Mouse (Mus musculus): ENCODE results near the gene Ddx39b.

The Ddx39b gene

GRCm38 (mm10) chr17:35245731-35246623 is 4.4 kb downstream of the Ddx39b start:
- DNase-seq: no peak

DNA sequence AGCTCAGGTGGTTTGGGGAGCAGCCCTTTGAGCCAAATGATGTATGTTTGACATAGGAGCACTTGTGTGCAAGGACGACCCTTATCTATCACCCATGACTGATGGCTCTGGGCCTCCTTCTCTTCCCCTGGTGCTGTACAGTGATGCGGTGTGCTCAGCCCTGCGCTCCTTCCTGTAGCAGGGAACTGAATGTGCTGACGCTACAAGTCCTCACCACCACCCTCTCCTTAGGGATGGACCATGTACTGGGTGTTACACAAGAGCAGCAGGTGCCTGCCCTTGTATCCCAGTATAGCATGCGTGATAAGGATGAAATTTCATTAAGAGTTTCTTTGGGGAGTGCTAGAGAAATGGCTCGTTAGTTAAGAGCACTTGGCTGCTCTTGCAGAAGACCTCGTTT is 5.6 kb downstream of the Ddx39b start:
- DNase-seq: no peak

DNA sequence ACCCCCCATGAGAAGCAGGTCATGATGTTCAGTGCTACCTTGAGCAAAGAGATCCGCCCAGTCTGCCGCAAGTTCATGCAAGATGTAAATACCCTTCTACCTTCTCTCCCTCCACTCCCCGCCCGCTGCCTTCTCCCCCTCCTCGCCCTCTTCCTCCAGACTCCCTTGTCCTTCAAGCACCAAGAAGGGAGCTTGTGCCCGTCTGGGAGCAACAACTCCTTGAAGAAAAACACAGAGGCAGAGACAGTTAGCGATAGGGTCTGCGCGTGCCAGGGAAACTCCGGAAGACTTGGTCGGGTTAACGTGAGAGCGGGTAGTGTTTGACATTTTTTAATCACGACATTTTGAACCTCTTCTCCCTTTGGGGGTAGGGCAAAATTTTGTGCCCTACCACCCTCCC is 7.4 kb downstream of the Ddx39b start:
- no peak for DNase-seq

- DNase-seq: no peak
Observed at GRCm38 (mm10) chr17:35249451-35250197, 8.1 kb downstream of the Ddx39b start.

DNA sequence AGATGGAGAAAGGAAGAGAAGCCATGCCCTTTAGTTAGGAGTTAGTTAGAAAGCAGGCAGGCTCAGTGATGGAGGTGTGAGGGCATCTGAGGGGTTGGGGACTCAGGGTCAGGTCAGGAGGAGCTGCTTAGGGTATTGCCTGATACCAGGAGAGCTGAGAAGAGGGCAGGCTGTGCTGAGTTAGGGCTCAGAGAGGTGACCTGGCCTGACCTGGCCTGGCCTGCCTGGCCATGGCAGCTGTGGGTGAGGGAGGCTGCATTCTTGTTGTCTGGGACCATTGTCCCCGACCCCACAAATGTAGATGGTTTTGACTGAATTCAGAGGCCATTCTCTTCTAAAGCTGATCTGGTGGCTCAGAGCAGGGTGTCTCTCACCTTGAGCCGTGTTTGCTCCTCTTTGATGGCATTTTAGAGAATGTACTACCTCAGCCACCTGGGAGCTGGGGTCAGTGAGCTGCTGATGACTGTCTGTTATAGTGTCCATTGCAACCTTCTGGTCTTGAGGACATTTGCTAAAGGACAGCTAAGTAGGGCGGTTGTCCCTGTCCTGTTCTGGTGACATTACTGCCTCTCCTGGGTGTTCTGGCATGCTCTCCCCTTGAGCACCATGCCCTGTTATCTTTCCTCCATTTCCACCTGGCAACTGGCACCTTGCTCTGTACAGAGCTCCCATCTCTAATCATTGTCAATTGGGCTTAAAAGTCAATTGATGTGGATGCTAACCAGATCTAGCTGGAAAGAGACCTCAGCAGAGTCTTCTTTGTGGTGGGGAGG is 9.0 kb downstream of the Ddx39b start:
- no peak for DNase-seq

DNA sequence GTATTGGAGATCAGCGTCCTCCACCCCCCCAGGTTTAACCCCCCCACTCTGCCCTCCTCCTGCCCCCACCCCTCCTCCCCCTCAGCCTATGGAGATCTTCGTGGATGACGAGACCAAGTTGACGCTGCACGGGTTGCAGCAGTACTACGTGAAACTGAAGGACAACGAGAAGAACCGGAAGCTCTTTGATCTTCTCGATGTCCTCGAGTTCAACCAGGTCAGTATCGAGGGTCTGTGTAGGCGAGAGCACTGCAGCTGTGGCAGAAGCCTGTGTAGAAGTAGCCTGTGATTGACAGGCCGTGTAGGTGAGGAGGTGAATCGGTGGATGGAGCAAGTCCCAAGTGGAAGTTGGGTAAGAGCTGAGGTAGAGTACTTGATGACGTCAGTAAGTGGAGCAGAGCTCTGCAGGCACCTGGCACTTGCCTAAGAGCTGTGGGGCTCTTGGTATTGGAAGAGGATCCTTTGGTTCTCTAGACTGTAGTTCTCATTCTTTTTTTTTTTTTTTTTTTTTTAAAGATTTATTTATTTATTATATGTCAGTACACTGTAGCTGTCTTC is 9.7 kb downstream of the Ddx39b start:
- DNase-seq: no peak

DNA sequence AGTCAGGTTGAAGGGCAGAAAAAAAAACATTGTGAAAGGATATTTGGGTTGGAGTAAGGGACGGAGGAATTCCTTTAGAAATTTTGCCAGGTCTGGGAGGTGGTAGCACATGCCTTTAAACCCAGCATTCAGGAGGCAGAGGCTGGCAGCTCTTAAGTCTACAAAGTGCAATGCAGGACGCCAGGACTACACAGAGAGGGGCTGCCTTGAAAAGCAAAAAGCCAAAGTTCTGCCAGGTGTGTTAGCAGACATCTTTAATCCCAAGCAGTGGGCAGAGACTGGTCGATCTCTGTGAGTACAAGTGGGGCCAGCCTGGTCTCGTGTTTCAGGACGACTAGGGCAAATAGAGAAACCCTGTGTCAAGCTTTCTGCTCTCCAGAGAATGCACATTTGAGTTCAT is 10.4 kb downstream of the Ddx39b start:
- no peak for DNase-seq

DNA sequence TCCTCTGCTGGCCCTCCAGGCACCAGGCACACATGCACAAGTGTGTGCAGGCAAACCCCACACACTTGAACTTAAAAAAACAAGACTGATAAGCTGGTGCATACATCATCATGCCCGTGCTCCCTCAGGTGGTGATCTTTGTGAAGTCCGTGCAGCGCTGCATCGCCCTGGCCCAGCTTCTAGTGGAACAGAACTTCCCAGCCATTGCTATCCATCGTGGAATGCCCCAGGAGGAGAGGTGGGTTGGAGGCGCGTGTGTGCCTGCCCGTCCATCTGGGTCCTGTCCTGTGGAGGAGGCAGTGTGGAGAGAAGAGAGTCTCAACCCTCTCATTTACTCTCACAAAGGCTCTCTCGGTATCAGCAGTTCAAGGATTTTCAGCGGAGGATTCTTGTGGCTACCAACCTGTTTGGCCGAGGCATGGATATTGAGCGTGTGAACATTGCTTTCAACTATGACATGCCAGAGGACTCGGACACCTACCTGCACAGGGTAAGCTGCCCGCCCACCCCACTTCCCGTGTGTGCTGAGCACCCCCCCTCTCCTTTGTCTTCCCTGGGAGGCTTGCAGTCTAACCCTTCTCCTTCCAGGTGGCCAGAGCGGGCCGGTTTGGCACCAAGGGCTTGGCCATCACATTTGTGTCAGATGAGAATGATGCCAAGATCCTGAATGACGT is 11.2 kb downstream of the Ddx39b start:
- no peak for DNase-seq

- DNase-seq: no peak
Observed at GRCm38 (mm10) chr17:35253293-35254093, 11.9 kb downstream of the Ddx39b start.

DNA sequence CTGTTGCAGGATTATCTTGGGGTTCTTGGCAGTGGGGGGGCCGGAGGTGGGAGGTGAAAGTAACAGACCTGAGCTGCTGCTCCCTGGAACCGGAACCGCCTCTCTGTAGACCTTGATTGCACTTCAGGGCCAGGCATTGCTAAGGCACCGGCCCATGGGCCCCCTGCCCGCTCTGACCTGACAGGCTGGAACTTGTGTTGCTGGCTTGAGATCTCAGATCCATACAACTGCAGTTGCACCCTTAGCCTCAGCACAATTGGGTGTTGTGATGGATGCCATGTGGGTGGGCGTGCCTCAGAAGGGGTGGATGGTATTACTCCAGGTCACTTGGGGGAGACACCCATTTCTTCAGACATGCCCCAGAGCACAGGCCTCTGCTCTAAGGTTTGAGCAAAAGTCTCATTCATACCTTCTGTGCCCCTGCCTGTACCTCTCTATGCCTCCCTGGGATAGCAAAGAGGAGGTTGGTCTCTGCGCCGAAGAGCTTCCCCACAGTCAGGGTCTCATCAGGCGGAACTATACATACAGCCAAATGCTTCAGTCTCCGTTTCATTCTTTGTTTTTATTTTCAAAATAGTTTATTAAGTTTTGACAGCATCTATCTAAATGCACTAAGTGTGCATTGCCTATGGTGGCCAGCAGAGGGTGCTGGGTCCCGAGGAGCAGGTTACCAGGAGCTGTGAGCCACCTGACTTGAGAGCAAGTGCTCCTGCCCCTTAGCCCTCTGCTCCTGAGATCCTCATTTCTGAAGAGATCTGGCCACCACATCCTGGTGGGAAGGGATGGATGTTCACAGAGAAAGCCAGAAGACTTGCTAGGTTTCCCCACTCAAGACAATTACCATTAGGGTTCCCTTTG is 12.9 kb downstream of the Ddx39b start:
- DNase-seq: peak; percentile 52

- DNase-seq: no peak
Observed at GRCm38 (mm10) chr17:35255301-35255700, 13.8 kb downstream of the Ddx39b start.

GRCm38 (mm10) chr17:35255704-35256103 is 14.2 kb downstream of the Ddx39b start:
- no peak for DNase-seq

- no peak for DNase-seq
Observed at GRCm38 (mm10) chr17:35257378-35257777, 15.8 kb downstream of the Ddx39b start.

GRCm38 (mm10) chr17:35257824-35258491 is 16.4 kb downstream of the Ddx39b start:
- peak; percentile 90 for DNase-seq

GRCm38 (mm10) chr17:35258492-35259478 is 17.2 kb downstream of the Ddx39b start:
- DNase-seq: no peak

- DNase-seq: no peak
Observed at GRCm38 (mm10) chr17:35259621-35260020, 18.1 kb downstream of the Ddx39b start.

- DNase-seq: no peak
Observed at GRCm38 (mm10) chr17:35261651-35262050, 20.1 kb downstream of the Ddx39b start.

GRCm38 (mm10) chr17:35262664-35263522 is 21.3 kb downstream of the Ddx39b start, which contains the start of gene H2-D1:
H2-D1 (plus strand) TSS chr17:35262730.
- peak; percentile 98 for DNase-seq
